Mouse (Mus musculus) forebrain, postnatal 0 days (tissue): ENCODE measurements around the gene Pnmal2. TPM values are rescaled to one million over a fixed set of nuclear protein-coding genes. Genes with fewer than 3 reads are reported as not detected.

Experiments used
- ATAC-seq: fragments of 200-750 bp; cut with Nextera tagmentation; 2 replicates; pipeline ENCODE4 v1.8.0; 2017; ENCODE audit warnings: mild to moderate bottlenecking, moderate library complexity
- DNase-seq: peaks from one replicate; pipeline ENCODE4 v3.0.0-alpha.2; 2015
- H3K27ac ChIP-seq: fragments of 300-500 bp; sonication (generic); 2 replicates; pipeline ENCODE4 v1.5.1; 2014; ENCODE audit warnings: low read depth, mild to moderate bottlenecking, antibody characterized with exemption, low read length, moderate library complexity, mixed read lengths
- H3K27me3 ChIP-seq: fragments of 300-500 bp; sonication (generic); 2 replicates; pipeline ENCODE4 v1.6.1; 2014; ENCODE audit warnings: mild to moderate bottlenecking, low read length, mixed read lengths; ENCODE audit not compliant: insufficient read depth
- H3K36me3 ChIP-seq: fragments of 300-500 bp; sonication (generic); 2 replicates; pipeline ENCODE4 v1.6.1; 2014; ENCODE audit warnings: mild to moderate bottlenecking, moderate library complexity; ENCODE audit not compliant: insufficient read depth
- H3K4me1 ChIP-seq: fragments of 300-500 bp; sonication (generic); 2 replicates; pipeline ENCODE4 v1.6.1; 2014; ENCODE audit warnings: antibody characterized with exemption; ENCODE audit not compliant: insufficient read depth
- H3K4me2 ChIP-seq: fragments of 300-500 bp; sonication (generic); 2 replicates; pipeline ENCODE4 v1.6.1; 2014; ENCODE audit warnings: low read depth, mild to moderate bottlenecking, moderate library complexity
- H3K4me3 ChIP-seq: fragments of 300-500 bp; sonication (generic); 2 replicates; pipeline ENCODE4 v1.5.1; 2014; ENCODE audit warnings: low read depth, low read length, mixed read lengths
- H3K9ac ChIP-seq: fragments of 300-500 bp; sonication (generic); 2 replicates; pipeline ENCODE4 v1.6.1; 2014; ENCODE audit warnings: mild to moderate bottlenecking
- H3K9me3 ChIP-seq: fragments of 300-500 bp; sonication (generic); 2 replicates; pipeline ENCODE4 v1.6.1; 2016; ENCODE audit warnings: low read length
- CTCF ChIP-seq: sonication (generic); IDR thresholded peaks from 2 replicates; pipeline ENCODE4 v1.5.1; 2016; ENCODE audit warnings: antibody characterized with exemption, control low read depth, low read depth
- WGBS: fragments of 180-500 bp; shearing (Covaris S2); extraction: QIAGEN DNeasy Blood & Tissue Kit; methylation state at CpG from one replicate; pipeline ENCODE4 v1.1.7; 2014; 5-methylcytosine and 5-hydroxymethylcytosine counted together
- polyA plus RNA-seq: library from polyadenylated mRNA; unstranded; fragments of >200 nt; fragmentation: Nextera tagmentation; extraction: Ambion mirVana; gene quantifications from 2 replicates; pipeline ENCODE4 v1.2.1, GENCODE M21; 2015
- total RNA-seq: library from RNA; depleted of rRNA; stranded (reverse); fragments of >200 nt; gene quantifications from 2 replicates; pipeline ENCODE4 v1.2.3, GENCODE M21; 2014

The Pnmal2 gene
- total and polyA plus RNA-seq, 2 experiments from 2014 or later = 133 to 134 TPM

- Histone ChIP-seq H3K4me2 (no peak overlapping the region), H3K36me3 (no peaks in the 10 kb centered on the region), H3K9me3 (no peaks in the 10 kb centered on the region), H3K27me3 (no peaks in the 10 kb centered on the region), H3K4me3 (no peak overlapping the region), H3K4me1 (peaks cover 27% of the 10 kb centered on the region), H3K27ac (no peak overlapping the region), H3K9ac (no peak overlapping the region)
- no peak for DNase-seq
- peak; percentile 56 for TF ChIP-seq CTCF
- WGBS = 47% methylated on average over 4 of the region's 4 CpGs
- ATAC-seq = no peak
Observed at GRCm38 (mm10) chr7:16937312-16937711, 7.2 kb upstream of the Pnmal2 start.

GRCm38 (mm10) chr7:16938117-16938791 lies 6.2 kb upstream of the Pnmal2 start:
- Histone ChIP-seq H3K9me3 (no peaks in the 10 kb centered on the region), H3K4me1 (peaks cover 31% of the 10 kb centered on the region), H3K4me2 (peak overlapping the region; percentile 36), H3K27me3 (no peaks in the 10 kb centered on the region), H3K27ac (peak overlapping the region; percentile 72), H3K36me3 (no peaks in the 10 kb centered on the region), H3K4me3 (0 out of 2 replicates have a peak overlapping the region, but pooled peaks have one; percentile 5), H3K9ac (peak overlapping the region; percentile 28; the same call in 1 of the 2 replicates)
- 53% methylated on average over 17 of the region's 17 CpGs for WGBS
- TF ChIP-seq CTCF = no peak
- DNase-seq (peak; percentile 90), ATAC-seq (peak; percentile 92)

DNA sequence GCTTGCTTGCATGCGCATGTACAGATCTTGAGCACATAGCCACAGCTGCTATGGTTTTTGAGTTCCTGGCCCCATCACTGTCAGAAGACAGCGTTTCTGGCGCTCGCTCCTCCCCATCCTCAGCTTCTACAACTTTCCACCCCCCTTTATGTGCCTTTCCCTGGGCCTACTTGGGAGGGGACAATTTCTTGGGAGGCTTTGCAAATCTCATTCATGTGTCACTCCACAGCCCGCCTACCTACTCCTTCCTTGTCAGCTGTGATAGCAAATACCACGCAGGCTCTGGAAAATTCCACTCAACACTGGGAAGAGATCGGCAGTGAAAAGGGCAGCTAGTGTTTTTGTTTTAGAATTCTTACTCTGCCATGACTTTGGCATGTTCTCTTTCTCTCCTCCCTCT lies 4.2 kb upstream of the Pnmal2 start:
- H3K9me3 ChIP-seq = no peaks in the 10 kb centered on the region
- 15% methylated on average over 7 of the region's 7 CpGs for WGBS
- no peak overlapping the region for H3K4me2 ChIP-seq
- H3K27me3 ChIP-seq = no peaks in the 10 kb centered on the region
- H3K27ac ChIP-seq = peak overlapping the region; percentile 24
- no peak for TF ChIP-seq CTCF
- peak; percentile 14; the same call in 1 of the 2 replicates for ATAC-seq
- H3K36me3 ChIP-seq = no peaks in the 10 kb centered on the region
- no peak overlapping the region for H3K9ac ChIP-seq
- H3K4me1 ChIP-seq = peaks cover 38% of the 10 kb centered on the region
- no peak overlapping the region for H3K4me3 ChIP-seq
- peak; percentile 57 for DNase-seq

- 33% methylated on average over 4 of the region's 4 CpGs for WGBS
- no peak for DNase-seq
- no peak for TF ChIP-seq CTCF
- H3K27me3 ChIP-seq = no peaks in the 10 kb centered on the region
- H3K36me3 ChIP-seq = no peaks in the 10 kb centered on the region
- H3K9ac ChIP-seq = no peak overlapping the region
- no peak for ATAC-seq
- H3K27ac ChIP-seq = peak overlapping the region; percentile 42
- no peak overlapping the region for H3K4me3 ChIP-seq
- no peak overlapping the region for H3K4me2 ChIP-seq
- peaks cover 45% of the 10 kb centered on the region for H3K4me1 ChIP-seq
- no peaks in the 10 kb centered on the region for H3K9me3 ChIP-seq
Observed at GRCm38 (mm10) chr7:16942861-16943260, 1.6 kb upstream of the Pnmal2 start.

GRCm38 (mm10) chr7:16944808-16945315 lies 380 bp downstream of the Pnmal2 start:
- peak; percentile 12 for ATAC-seq

DNA sequence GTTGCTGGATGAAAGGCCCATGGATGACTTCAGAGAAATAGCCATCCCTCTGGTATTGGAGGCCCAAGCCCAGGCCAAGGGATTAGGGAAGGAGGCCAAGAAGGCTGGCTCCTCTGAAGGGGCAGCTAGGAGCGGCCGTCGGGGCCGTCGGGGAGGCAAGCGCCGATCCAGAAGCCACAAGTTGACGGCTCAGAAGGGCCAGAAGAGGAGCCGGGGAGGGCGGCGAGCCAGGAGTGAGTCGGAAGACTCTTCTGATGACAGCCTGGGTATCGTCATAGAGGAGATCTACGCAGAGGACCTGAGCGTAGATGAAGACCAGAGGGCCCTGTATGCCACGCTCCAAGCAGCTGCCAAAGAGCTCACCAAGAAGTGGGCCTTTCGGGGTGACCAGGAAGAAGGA lies 937 bp downstream of the Pnmal2 start:
- H3K4me1 ChIP-seq = peaks cover 46% of the 10 kb centered on the region
- 15% methylated on average over 17 of the region's 17 CpGs for WGBS

More at GRCm38 (mm10) chr7:16944808-16945315, 380 bp downstream of the Pnmal2 start:
- H3K9ac ChIP-seq = peak overlapping the region; percentile 97
- H3K27me3 ChIP-seq = no peaks in the 10 kb centered on the region
- 2% methylated on average over 22 of the region's 22 CpGs for WGBS
- H3K27ac ChIP-seq = peak overlapping the region; percentile 95
- H3K36me3 ChIP-seq = no peaks in the 10 kb centered on the region
- DNase-seq = no peak
- H3K9me3 ChIP-seq = no peaks in the 10 kb centered on the region
- H3K4me1 ChIP-seq = peaks cover 51% of the 10 kb centered on the region
- H3K4me2 ChIP-seq = peak overlapping the region; percentile 91
- H3K4me3 ChIP-seq = peak overlapping the region; percentile 83
- no peak for TF ChIP-seq CTCF

More for the DNA sequence above, 937 bp downstream of the Pnmal2 start:
- Histone ChIP-seq H3K36me3 (no peaks in the 10 kb centered on the region), H3K9ac (peak overlapping the region; percentile 97), H3K4me2 (peak overlapping the region; percentile 91), H3K27me3 (no peaks in the 10 kb centered on the region), H3K9me3 (no peaks in the 10 kb centered on the region), H3K4me3 (peak overlapping the region; percentile 83), H3K27ac (peak overlapping the region; percentile 95)
- DNase-seq = no peak
- ATAC-seq = no peak
- no peak for TF ChIP-seq CTCF
